Mouse (Mus musculus) G1E (cell line): Measurements from ENCODE around the gene Mia. TPM values are rescaled to one million over a fixed set of nuclear protein-coding genes. Genes with fewer than 3 reads are reported as not detected.
A peak's percentile ranks its signal among the peaks of the same experiment; 100 is the strongest.

Experiments
- ATAC-seq: 2 replicates; pipeline ENCODE4 v1.8.0; 2016; ENCODE audit warnings: mild to moderate bottlenecking; ENCODE audit not compliant: insufficient number of reproducible peaks, poor library complexity, low FRiP score, severe bottlenecking; ENCODE audit errors: extremely low read depth
- DNase-seq: peaks from one replicate; pipeline ENCODE4 v3.0.0; 2012; ENCODE audit warnings: low spot score
- H3K27me3 ChIP-seq: 2 replicates; pipeline ENCODE4 v1.6.1; 2012; ENCODE audit warnings: mild to moderate bottlenecking, low read length, inconsistent platforms; ENCODE audit not compliant: insufficient read depth
- H3K36me3 ChIP-seq: replicated peaks from 2 replicates; pipeline ENCODE3; 2012; ENCODE audit warnings: mild to moderate bottlenecking, inconsistent platforms
- H3K4me1 ChIP-seq: 2 replicates; pipeline ENCODE4 v1.6.1; 2012; ENCODE audit warnings: low read depth, low read length, inconsistent platforms, mixed read lengths; ENCODE audit not compliant: insufficient read depth
- H3K4me3 ChIP-seq: 2 replicates; pipeline ENCODE4 v1.5.1; 2012; ENCODE audit warnings: low read depth, mild to moderate bottlenecking, inconsistent platforms, low read length, moderate library complexity, mixed read lengths
- H3K9me3 ChIP-seq: replicated peaks from 2 replicates; pipeline ENCODE4 v1.6.1; 2012; ENCODE audit warnings: inconsistent platforms
- CTCF ChIP-seq: IDR thresholded peaks from 2 replicates; pipeline ENCODE4 v1.5.1; 2012; ENCODE audit warnings: low read depth, low read length, inconsistent platforms, mixed read lengths
- GATA1 ChIP-seq: IDR thresholded peaks from 2 replicates; pipeline ENCODE4 v1.6.1; 2012; ENCODE audit warnings: borderline replicate concordance, low read length, inconsistent platforms, mixed read lengths
- GATA2 ChIP-seq: IDR thresholded peaks from 2 replicates; pipeline ENCODE4 v1.6.1; 2012; ENCODE audit warnings: low read depth, low read length, inconsistent platforms, borderline replicate concordance
- POLR2AphosphoS5 ChIP-seq: IDR thresholded peaks from 2 replicates; pipeline ENCODE4 v1.6.1; 2012; ENCODE audit warnings: low read depth, low read length, inconsistent platforms; ENCODE audit not compliant: insufficient replicate concordance
- TAL1 ChIP-seq: conservative IDR thresholded peaks from 2 replicates; pipeline ENCODE4 v1.6.1; 2012; ENCODE audit warnings: low read depth, low read length, inconsistent platforms, mixed read lengths
- polyA plus RNA-seq: library from polyadenylated mRNA; stranded (reverse); fragments of >175 nt; gene quantifications from 2 replicates; pipeline ENCODE4 v1.2.3, GENCODE M21; 2012
- total RNA-seq, 2 experiments: library from RNA; stranded (forward) in 1 of 2; stranded (reverse) in 1 of 2; fragments of 200-1000 nt in 1 of 2; fragments of >200 nt in 1 of 2; fragmentation: Nextera tagmentation in 1 of 2; gene quantifications; 2 replicates each; pipeline ENCODE4 v1.2.3; 2014 to 2017

The Mia gene
- total RNA-seq (2014; fragmentation: Nextera tagmentation) (0.87 and 4.6 TPM in 2 replicates), total RNA-seq (2017) (0.82 and 1.4 TPM in 2 replicates), polyA plus RNA-seq (0.24 TPM in 1 of 2 replicates, not detected in the other)

GRCm38 (mm10) chr7:27180837-27181695 lies at the start of gene Mia, which contains the start of gene Gm21983:
Gene Mia (minus strand): TSS chr7:27181157.
Gene Gm21983 (minus strand): TSS chr7:27181086.
- Histone ChIP-seq H3K4me3 (no peak within 1 kb of the TSS), H3K36me3 (peaks cover 48% of the 10 kb centered on the region), H3K27me3 (no peaks in the 10 kb centered on the region), H3K4me1 (peaks cover 33% of the 10 kb centered on the region), H3K9me3 (no peaks in the 10 kb centered on the region)
- DNase-seq: no peak
- no peak for ATAC-seq
- no peak for TF ChIP-seq GATA1
- no peak for TF ChIP-seq POLR2AphosphoS5
- TF ChIP-seq CTCF: no peak
- TF ChIP-seq TAL1: no peak
- TF ChIP-seq GATA2: no peak

GRCm38 (mm10) chr7:27228865-27229264 lies 47.9 kb upstream of the Mia start:
- Histone ChIP-seq H3K4me3 (peak overlapping the region; percentile 89), H3K27me3 (no peaks in the 10 kb centered on the region), H3K36me3 (peaks cover 31% of the 10 kb centered on the region), H3K4me1 (peaks cover 66% of the 10 kb centered on the region), H3K9me3 (no peaks in the 10 kb centered on the region)
- DNase-seq (no peak), ATAC-seq (no peak)
- TF ChIP-seq GATA2: no peak
- no peak for TF ChIP-seq CTCF
- no peak for TF ChIP-seq GATA1
- no peak for TF ChIP-seq TAL1
- TF ChIP-seq POLR2AphosphoS5: no peak

- no peaks in the 10 kb centered on the region for H3K9me3 ChIP-seq
- H3K36me3 ChIP-seq: peaks cover 33% of the 10 kb centered on the region
- H3K27me3 ChIP-seq: no peaks in the 10 kb centered on the region
- DNase-seq (peak; percentile 88), ATAC-seq (peak; percentile 66)
- TF ChIP-seq GATA2 (no peak), CTCF (no peak), POLR2AphosphoS5 (no peak), GATA1 (no peak), TAL1 (no peak)
- H3K4me3 ChIP-seq: peak within 1 kb of the TSS; percentile 89
- H3K4me1 ChIP-seq: peaks cover 66% of the 10 kb centered on the region
Observed at GRCm38 (mm10) chr7:27228281-27228821, 47.4 kb upstream of the Mia start, which contains the start of gene Itpkc. Gene Itpkc (minus strand): TSS chr7:27228661.

DNA sequence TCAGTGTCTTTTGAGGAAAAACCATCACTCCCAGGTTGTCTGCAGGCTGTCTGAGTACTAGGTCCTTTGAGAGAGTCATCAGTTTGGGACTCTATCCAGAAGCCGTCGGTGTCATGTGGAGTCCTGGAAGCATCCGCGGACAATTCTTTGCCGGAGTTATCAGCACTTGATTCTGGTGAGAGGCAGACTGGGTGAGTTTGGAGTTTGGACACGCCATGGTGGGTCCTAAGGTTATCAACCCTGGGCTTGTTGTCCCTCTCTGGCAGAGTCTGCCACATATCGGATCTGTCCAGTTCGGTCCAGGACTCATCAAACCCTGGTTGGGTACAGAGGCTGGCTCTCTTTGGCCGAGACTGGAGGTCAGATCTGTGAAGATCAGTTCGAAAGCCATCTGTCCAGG lies 46.7 kb upstream of the Mia start:
- H3K36me3 ChIP-seq: peaks cover 39% of the 10 kb centered on the region
- no peak for ATAC-seq
- peaks cover 71% of the 10 kb centered on the region for H3K4me1 ChIP-seq
- TF ChIP-seq CTCF: no peak
- no peak for TF ChIP-seq TAL1
- TF ChIP-seq POLR2AphosphoS5: no peak
- no peaks in the 10 kb centered on the region for H3K9me3 ChIP-seq
- H3K4me3 ChIP-seq: peak overlapping the region; percentile 89
- H3K27me3 ChIP-seq: no peaks in the 10 kb centered on the region
- no peak for DNase-seq

- Histone ChIP-seq H3K36me3 (peaks cover 42% of the 10 kb centered on the region), H3K4me3 (peak overlapping the region; percentile 89; the same call in 1 of the 2 replicates), H3K9me3 (no peaks in the 10 kb centered on the region), H3K27me3 (no peaks in the 10 kb centered on the region), H3K4me1 (peaks cover 71% of the 10 kb centered on the region)
- no peak for DNase-seq
- no peak for ATAC-seq
- TF ChIP-seq TAL1 (no peak), GATA2 (no peak), CTCF (no peak)
Observed at GRCm38 (mm10) chr7:27227276-27227675, 46.3 kb upstream of the Mia start.

DNA sequence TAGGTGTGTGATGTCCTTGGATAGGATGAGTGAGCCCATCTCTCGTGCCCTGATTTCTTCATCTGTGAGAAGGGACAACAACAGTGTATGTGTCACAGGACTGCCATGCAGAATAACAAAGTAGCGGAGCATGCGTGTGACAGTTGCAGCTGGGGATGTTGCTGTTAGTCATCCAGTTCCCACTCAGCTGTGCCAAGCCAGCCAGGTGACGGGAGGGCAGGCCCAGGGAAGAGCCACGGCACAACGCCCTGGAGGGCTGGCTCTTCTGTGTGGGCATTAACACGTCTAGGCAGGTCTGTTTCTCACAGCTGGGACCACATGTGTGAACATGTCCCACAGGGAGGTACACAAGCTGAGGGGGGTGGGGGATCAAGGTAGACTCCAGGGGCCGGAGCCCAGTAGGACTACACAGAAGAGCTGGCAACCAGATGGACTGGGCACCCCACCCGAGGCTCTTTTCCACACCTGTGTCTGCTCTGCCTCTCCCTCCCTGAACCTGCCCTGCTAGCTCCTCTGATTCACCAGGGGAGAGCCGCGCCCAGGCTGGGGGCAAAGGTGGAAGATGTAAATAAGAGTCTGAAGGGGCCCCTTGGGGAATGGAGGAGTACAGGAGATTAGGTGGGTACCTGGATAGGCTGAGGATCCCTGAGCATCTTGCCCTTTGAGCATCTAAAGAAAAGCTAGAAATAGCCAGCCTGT lies 44.1 kb upstream of the Mia start:
- TF ChIP-seq TAL1 (no peak), POLR2AphosphoS5 (no peak), GATA1 (no peak), GATA2 (no peak), CTCF (no peak)
- ATAC-seq (no peak), DNase-seq (no peak)
- H3K27me3 ChIP-seq: no peaks in the 10 kb centered on the region
- no peaks in the 10 kb centered on the region for H3K9me3 ChIP-seq
- peaks cover 58% of the 10 kb centered on the region for H3K36me3 ChIP-seq
- peak overlapping the region; percentile 52; the same call in 1 of the 2 replicates for H3K4me3 ChIP-seq
- peaks cover 68% of the 10 kb centered on the region for H3K4me1 ChIP-seq
